Mouse (Mus musculus): Measurements from ENCODE around the gene Nmnat2. TPM values are rescaled to one million over a fixed set of nuclear protein-coding genes. Genes with fewer than 3 reads are reported as not detected.
A peak's percentile ranks its signal among the peaks of the same experiment; 100 is the strongest.

The Nmnat2 gene
- polyA plus RNA-seq, 1 experiment from 2014 or later = 47.7 TPM

- Histone ChIP-seq H3K9me3 (ENCODE audit: control insufficient read depth, low read length) (no peaks in the 10 kb centered on the region), H3K4me1 (ENCODE audit: control insufficient read depth, insufficient read depth, low read length) (peaks cover 36% of the 10 kb centered on the region), H3K4me2 (ENCODE audit: low read depth) (no peak overlapping the region), H3K27ac (ENCODE audit: low read depth, low read length) (peak overlapping the region; percentile 86), H3K36me3 (ENCODE audit: control insufficient read depth, insufficient read depth, low read length) (no peaks in the 10 kb centered on the region), H3K4me3 (ENCODE audit: low read depth, low read length) (no peak overlapping the region), H3K9ac (ENCODE audit: low read length) (peak overlapping the region; percentile 38), H3K27me3 (ENCODE audit: control insufficient read depth, insufficient read depth, low read length) (no peaks in the 10 kb centered on the region)
- ATAC-seq (ENCODE audit: insufficient read depth, low FRiP score, low TSS enrichment) (peak; percentile 36), DNase-seq (ENCODE audit: low spot score) (peak; percentile 85)
- WGBS = 35% methylated on average over 6 of the region's 6 CpGs
Measured at GRCm38 (mm10) chr1:153035328-153035944, 80.6 kb downstream of the Nmnat2 start.

DNA sequence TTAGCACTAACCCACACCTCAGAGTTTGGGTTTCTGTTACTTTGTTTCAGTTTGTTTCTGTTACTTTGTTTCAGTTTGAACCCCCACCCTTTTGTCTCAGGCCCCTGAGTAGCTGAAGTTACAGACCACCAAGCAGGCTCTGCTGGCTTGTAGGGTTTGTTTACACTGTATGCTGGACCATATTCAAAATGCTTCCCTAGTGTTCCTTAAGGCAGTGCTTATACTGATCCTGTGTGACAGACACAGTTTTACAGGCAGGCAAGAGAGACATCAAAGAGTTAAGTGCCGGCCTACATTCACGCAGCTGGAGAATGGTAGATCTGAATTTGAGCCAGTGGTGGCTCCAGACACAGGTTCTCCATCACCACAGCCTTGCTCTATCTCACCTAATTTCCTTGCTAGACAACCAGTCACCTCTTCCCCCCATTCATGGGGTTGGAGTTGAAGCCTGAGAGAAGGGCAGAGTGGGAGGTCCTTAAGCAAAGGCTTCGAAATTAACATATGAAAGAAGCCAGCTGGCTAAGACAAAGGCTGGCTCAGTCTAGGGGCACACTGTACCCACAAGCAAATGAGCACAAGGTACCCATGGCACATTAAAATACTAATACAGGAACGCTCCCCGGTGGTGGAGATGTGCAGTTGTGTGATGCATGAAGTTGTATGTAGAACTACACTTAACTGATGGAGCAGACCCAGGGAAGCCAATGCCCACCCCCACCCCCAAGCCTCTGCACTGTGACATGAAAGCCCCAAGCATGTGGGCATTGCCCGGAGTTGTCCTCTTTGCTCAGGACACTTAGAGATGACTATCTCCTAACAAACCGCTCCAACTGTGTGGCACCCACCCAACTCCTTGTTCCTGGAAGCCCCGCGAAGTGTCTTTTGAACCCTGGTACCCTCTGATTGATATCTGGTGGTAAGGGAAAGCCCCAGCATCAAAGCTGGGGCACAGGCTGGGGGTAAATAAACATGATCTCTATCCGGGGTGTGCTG is 82.9 kb downstream of the Nmnat2 start:
- no peaks in the 10 kb centered on the region for H3K36me3 ChIP-seq (ENCODE audit: control insufficient read depth, insufficient read depth, low read length)
- peaks cover 30% of the 10 kb centered on the region for H3K4me1 ChIP-seq (ENCODE audit: control insufficient read depth, insufficient read depth, low read length)
- WGBS = 68% methylated on average over 10 of the region's 10 CpGs
- DNase-seq (ENCODE audit: low spot score) (no peak), ATAC-seq (ENCODE audit: insufficient read depth, low FRiP score, low TSS enrichment) (peak; percentile 73)
- no peaks in the 10 kb centered on the region for H3K27me3 ChIP-seq (ENCODE audit: control insufficient read depth, insufficient read depth, low read length)
- H3K27ac ChIP-seq (ENCODE audit: low read depth, low read length) = no peak overlapping the region
- H3K9me3 ChIP-seq (ENCODE audit: control insufficient read depth, low read length) = no peaks in the 10 kb centered on the region
- H3K4me2 ChIP-seq (ENCODE audit: low read depth) = no peak overlapping the region
- no peak overlapping the region for H3K9ac ChIP-seq (ENCODE audit: low read length)
- no peak overlapping the region for H3K4me3 ChIP-seq (ENCODE audit: low read depth, low read length)

DNA sequence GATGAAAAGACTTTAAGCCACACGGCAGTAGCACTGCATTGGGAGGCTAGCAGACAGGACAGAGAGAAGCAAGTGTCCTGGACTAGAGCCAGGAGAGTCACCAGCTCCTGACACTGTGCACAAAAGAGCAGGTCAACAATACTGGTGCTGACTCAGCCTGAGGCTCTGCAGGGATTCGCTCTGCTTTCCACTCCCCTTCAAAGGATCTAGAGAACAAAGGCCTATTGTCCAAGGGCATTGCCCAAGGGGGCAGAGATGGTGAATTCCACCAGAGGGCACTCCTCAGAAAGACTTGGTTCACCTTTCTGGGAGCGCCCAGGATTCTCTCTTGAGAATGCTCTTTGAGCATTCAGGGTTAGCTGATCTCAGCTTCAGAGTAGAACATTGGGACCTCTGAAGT is 85.3 kb downstream of the Nmnat2 start:
- DNase-seq (ENCODE audit: low spot score) = peak; percentile 67
- Histone ChIP-seq H3K4me2 (ENCODE audit: low read depth) (no peak overlapping the region), H3K36me3 (ENCODE audit: control insufficient read depth, insufficient read depth, low read length) (no peaks in the 10 kb centered on the region), H3K4me1 (ENCODE audit: control insufficient read depth, insufficient read depth, low read length) (peaks cover 23% of the 10 kb centered on the region), H3K9me3 (ENCODE audit: control insufficient read depth, low read length) (no peaks in the 10 kb centered on the region), H3K9ac (ENCODE audit: low read length) (no peak overlapping the region), H3K4me3 (ENCODE audit: low read depth, low read length) (no peak overlapping the region), H3K27me3 (ENCODE audit: control insufficient read depth, insufficient read depth, low read length) (no peaks in the 10 kb centered on the region), H3K27ac (ENCODE audit: low read depth, low read length) (0 out of 2 replicates have a peak overlapping the region, but pooled peaks have one; percentile 8)
- peak; percentile 38; the same call in 1 of the 2 replicates for ATAC-seq (ENCODE audit: insufficient read depth, low FRiP score, low TSS enrichment)
- 21% methylated on average over 3 of the region's 3 CpGs for WGBS

DNA sequence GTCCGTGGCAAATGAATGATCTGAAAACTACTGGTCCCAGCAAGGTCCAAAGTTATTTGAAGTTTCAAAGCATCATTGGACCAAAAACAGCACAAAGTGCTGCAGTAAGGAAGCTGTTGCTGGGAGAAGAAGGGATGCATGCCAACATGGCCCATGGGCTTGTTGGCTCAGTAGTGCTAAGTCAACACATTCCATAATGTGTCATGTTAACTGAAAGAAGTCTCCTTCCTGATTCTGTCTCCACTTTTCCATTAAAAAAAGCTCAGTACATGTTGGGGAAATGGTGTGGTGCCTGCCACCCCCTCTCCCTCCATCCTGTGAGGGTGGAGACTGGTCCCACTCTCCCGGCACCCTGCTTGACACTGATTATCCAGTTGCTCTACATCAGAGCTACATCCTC is 86.3 kb downstream of the Nmnat2 start:
- ATAC-seq (ENCODE audit: insufficient read depth, low FRiP score, low TSS enrichment) = no peak
- Histone ChIP-seq H3K36me3 (ENCODE audit: control insufficient read depth, insufficient read depth, low read length) (no peaks in the 10 kb centered on the region), H3K4me1 (ENCODE audit: control insufficient read depth, insufficient read depth, low read length) (peaks cover 17% of the 10 kb centered on the region), H3K27ac (ENCODE audit: low read depth, low read length) (no peak overlapping the region), H3K4me3 (ENCODE audit: low read depth, low read length) (no peak overlapping the region), H3K4me2 (ENCODE audit: low read depth) (no peak overlapping the region), H3K27me3 (ENCODE audit: control insufficient read depth, insufficient read depth, low read length) (no peaks in the 10 kb centered on the region), H3K9ac (ENCODE audit: low read length) (no peak overlapping the region), H3K9me3 (ENCODE audit: control insufficient read depth, low read length) (no peaks in the 10 kb centered on the region)
- WGBS = 80% methylated on average over 2 of the region's 2 CpGs
- no peak for DNase-seq (ENCODE audit: low spot score)

DNA sequence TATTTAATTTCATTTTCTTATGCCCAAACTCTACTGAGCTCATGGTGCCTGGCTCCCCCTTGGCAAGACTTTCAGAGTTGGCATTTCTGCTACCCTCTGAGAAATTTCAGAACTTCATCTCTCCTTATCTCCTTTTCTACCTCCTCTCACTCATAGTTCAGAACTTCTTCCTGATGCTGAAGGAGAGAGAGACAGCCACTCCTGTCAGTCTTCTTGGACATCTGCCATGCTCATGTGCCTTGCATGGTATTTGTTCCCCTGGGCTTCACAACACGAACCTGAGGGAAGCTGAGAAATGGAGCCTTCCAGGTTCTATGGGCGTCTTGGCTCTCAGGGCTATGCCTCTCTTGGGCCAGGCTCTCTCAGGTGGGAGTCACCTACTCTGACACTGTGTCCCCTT is 87.5 kb downstream of the Nmnat2 start:
- H3K4me2 ChIP-seq (ENCODE audit: low read depth) = no peak overlapping the region
- peaks cover 16% of the 10 kb centered on the region for H3K4me1 ChIP-seq (ENCODE audit: control insufficient read depth, insufficient read depth, low read length)
- no peak overlapping the region for H3K4me3 ChIP-seq (ENCODE audit: low read depth, low read length)
- ATAC-seq (ENCODE audit: insufficient read depth, low FRiP score, low TSS enrichment) = no peak
- H3K27ac ChIP-seq (ENCODE audit: low read depth, low read length) = no peak overlapping the region
- no peaks in the 10 kb centered on the region for H3K9me3 ChIP-seq (ENCODE audit: control insufficient read depth, low read length)
- H3K36me3 ChIP-seq (ENCODE audit: control insufficient read depth, insufficient read depth, low read length) = no peaks in the 10 kb centered on the region
- DNase-seq (ENCODE audit: low spot score) = no peak
- H3K27me3 ChIP-seq (ENCODE audit: control insufficient read depth, insufficient read depth, low read length) = no peaks in the 10 kb centered on the region
- no peak overlapping the region for H3K9ac ChIP-seq (ENCODE audit: low read length)
- 80% methylated on average over 2 of the region's 2 CpGs for WGBS

DNA sequence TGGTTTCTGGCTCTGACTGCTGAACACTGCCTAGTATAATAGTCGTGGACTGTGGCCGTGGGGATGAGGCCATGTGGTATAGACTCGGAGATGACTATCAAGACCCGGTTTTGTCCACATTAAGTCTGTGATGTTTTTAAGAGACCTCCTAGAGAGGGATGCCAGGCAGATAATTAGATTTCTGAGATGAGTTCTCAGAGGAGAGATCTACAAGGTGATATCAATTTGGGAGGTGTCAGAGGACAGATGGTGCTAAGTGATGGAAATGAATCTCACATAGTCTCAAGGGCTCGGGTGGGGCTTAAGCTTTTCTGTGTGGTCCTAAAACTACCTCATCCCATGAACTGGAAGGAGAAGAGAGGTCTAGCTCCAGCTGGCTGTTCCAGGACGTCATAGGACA is 88.5 kb downstream of the Nmnat2 start:
- Histone ChIP-seq H3K4me2 (ENCODE audit: low read depth) (no peak overlapping the region), H3K27ac (ENCODE audit: low read depth, low read length) (no peak overlapping the region), H3K27me3 (ENCODE audit: control insufficient read depth, insufficient read depth, low read length) (no peaks in the 10 kb centered on the region), H3K4me1 (ENCODE audit: control insufficient read depth, insufficient read depth, low read length) (peaks cover 18% of the 10 kb centered on the region), H3K4me3 (ENCODE audit: low read depth, low read length) (no peak overlapping the region), H3K36me3 (ENCODE audit: control insufficient read depth, insufficient read depth, low read length) (no peaks in the 10 kb centered on the region), H3K9me3 (ENCODE audit: control insufficient read depth, low read length) (no peaks in the 10 kb centered on the region), H3K9ac (ENCODE audit: low read length) (no peak overlapping the region)
- ATAC-seq (ENCODE audit: insufficient read depth, low FRiP score, low TSS enrichment) (no peak), DNase-seq (ENCODE audit: low spot score) (no peak)
- WGBS = 61% methylated on average over 6 of the region's 6 CpGs

- ATAC-seq (ENCODE audit: insufficient read depth, low FRiP score, low TSS enrichment) (no peak), DNase-seq (ENCODE audit: low spot score) (no peak)
- no peak overlapping the region for H3K4me2 ChIP-seq (ENCODE audit: low read depth)
- no peaks in the 10 kb centered on the region for H3K27me3 ChIP-seq (ENCODE audit: control insufficient read depth, insufficient read depth, low read length)
- peaks cover 19% of the 10 kb centered on the region for H3K4me1 ChIP-seq (ENCODE audit: control insufficient read depth, insufficient read depth, low read length)
- no peak overlapping the region for H3K27ac ChIP-seq (ENCODE audit: low read depth, low read length)
- H3K36me3 ChIP-seq (ENCODE audit: control insufficient read depth, insufficient read depth, low read length) = no peaks in the 10 kb centered on the region
- H3K9me3 ChIP-seq (ENCODE audit: control insufficient read depth, low read length) = no peaks in the 10 kb centered on the region
- H3K4me3 ChIP-seq (ENCODE audit: low read depth, low read length) = no peak overlapping the region
- no peak overlapping the region for H3K9ac ChIP-seq (ENCODE audit: low read length)
- WGBS = 82% methylated on average over 11 of the region's 11 CpGs
Measured at GRCm38 (mm10) chr1:153045368-153045767, 90.6 kb downstream of the Nmnat2 start.

DNA sequence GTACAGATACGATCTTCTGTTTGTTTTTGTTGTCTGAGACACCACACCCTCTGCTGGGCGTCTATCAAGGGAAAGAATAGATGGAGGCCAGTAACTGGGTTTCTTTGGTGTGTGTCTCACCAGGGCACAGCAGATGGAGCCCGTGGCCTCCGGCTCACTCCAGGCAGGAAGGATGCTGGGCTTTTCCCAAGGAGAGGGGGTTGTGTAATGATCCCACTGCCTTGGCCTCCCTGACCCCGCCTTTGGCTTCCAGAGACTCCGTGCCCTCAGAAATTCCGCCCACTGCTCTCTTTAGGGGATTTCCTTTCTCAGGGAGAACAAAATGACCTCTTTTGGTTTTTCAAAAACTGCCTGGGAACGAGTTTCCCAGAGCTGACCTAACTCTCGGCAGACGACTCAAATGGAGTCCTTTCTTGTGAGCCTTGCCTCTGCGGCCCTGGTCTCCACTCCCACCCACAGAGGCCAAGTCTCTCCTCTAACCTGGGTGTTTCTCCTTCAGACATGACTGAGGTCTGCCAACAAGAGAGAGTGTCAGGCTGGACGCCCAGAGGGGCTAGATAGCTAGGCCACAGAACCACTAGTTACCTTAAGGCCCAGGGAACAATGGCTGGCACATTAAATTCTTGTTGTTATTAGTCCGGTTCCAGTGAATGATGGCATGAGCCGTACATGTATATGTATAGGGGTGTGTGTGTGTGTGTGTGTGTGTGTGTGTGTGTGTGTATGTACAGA is 93.5 kb downstream of the Nmnat2 start:
- 20% methylated on average over 14 of the region's 14 CpGs for WGBS
- Histone ChIP-seq H3K4me1 (ENCODE audit: control insufficient read depth, insufficient read depth, low read length) (peaks cover 19% of the 10 kb centered on the region; the same call in 1 of the 2 replicates), H3K4me2 (ENCODE audit: low read depth) (no peak overlapping the region), H3K27ac (ENCODE audit: low read depth, low read length) (peak overlapping the region; percentile 51), H3K4me3 (ENCODE audit: low read depth, low read length) (no peak overlapping the region), H3K36me3 (ENCODE audit: control insufficient read depth, insufficient read depth, low read length) (no peaks in the 10 kb centered on the region), H3K9ac (ENCODE audit: low read length) (no peak overlapping the region), H3K27me3 (ENCODE audit: control insufficient read depth, insufficient read depth, low read length) (no peaks in the 10 kb centered on the region), H3K9me3 (ENCODE audit: control insufficient read depth, low read length) (no peaks in the 10 kb centered on the region)
- ATAC-seq (ENCODE audit: insufficient read depth, low FRiP score, low TSS enrichment) = peak; percentile 40
- peak; percentile 66 for DNase-seq (ENCODE audit: low spot score)
